Mouse (Mus musculus): Measurements from ENCODE around the gene Mroh2a.

DNA sequence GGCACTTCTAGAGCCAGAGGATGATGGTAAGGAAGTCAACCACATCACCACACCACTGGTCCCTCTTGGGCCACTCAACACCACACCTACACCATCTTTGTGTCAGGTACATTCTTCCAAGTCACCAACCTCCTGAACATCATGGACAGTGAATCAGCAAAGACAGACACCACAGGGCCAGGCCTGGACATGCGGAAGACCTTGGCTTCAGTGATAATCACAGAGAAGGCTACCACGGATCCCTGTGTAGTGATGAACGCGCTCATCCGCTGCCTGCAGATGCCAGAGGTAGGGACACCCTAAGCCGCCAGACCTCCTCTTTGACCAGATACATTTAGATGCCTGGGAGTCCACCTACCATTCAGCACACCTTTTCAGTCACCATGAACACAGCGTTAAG, 1.3 kb downstream of the Mroh2a start:
- TF ChIP-seq CTCF (IDR thresholded peaks at IDR 0.05; ENCODE audit: low read depth), result no peak
- TF ChIP-seq EP300 (IDR thresholded peaks at IDR 0.05; ENCODE audit: low read depth), result no peak
